Mouse (Mus musculus) c-Kit-positive CD71-negative TER-119-negative erythroid progenitor cells, embryonic 14.5 days (primary cell): ENCODE data around the gene Cdc123.
"Not testable (repeated sequence)": the region's sequence is repeated elsewhere in the genome, so short reads cannot be mapped to it uniquely, and the experiment has no call there.

Source experiments
- DNase-seq: peaks from one replicate; pipeline ENCODE4 v3.0.0-alpha.2; 2013; ENCODE audit warnings: low read depth

Cdc123 gene

DNA sequence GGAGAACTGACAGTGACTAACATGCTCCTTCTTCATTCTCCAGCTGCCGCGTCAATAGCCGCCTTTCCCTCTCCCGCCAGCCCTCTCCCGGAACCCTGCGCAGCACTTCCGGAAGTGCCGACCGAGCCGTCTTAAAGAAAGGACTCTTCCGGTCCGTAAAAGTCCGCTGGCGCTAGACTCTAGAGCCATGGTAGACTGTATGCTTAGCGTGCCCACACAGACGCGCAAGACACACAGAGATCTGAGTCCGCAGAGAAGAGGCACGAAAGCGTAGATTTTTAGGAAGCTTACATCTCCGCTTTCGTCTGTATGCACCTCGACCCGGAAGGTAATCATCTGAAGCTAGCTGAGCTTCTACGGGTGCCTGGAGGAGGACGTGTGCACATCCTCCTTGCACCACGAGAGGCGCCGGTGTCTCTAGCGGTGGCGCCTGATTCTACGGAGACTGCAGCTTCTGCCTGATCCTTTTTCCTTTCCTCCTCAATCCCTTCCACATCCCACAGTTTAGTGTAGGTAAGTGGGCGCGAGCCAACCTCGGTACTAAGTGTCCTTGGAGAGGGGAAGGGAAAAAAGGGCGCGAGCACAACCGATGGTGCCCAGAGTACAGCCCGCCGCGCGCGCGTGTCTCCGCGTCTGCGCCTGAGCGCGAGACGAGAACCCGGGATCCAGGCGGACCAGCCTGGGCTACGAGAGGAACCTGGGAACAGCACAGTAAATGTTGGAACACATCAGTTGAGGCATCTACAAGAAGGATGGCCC, at the start of gene Cdc123, which contains the start of gene Nudt5:
Cdc123 (minus strand) TSS at position 292 of the 759 bp plus-strand sequence.
Nudt5 (plus strand) TSS at position 147 of the 759 bp plus-strand sequence.
- peak; percentile 79 for DNase-seq

- DNase-seq = no peak
Measured at GRCm38 (mm10) chr2:5894296-5894695, 49.3 kb upstream of the Cdc123 start.

GRCm38 (mm10) chr2:5889412-5889811, 44.4 kb upstream of the Cdc123 start:
- DNase-seq = no peak

GRCm38 (mm10) chr2:5888865-5889264, 43.9 kb upstream of the Cdc123 start:
- no peak for DNase-seq

DNA sequence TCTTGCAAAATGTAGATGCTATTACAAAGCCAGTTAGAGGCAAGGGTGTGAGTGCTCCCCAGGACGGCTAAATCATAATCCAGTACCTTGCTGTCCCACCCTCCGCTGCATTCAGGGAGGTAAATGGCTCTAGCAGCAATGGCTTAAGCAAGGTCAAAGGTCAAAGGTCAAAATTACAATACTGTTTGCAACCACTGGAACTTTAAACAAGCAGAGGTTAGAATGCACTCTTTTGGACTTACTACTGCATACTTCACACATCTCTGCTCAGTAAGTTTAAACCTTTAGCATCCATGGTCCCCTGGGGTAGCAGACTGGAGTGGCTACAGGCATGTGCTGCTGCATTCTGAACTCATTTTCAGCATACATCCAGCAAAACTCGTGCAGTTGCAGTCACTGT, 32.5 kb upstream of the Cdc123 start:
- DNase-seq = no peak

GRCm38 (mm10) chr2:5869746-5870145, 24.8 kb upstream of the Cdc123 start:
- DNase-seq = no peak

GRCm38 (mm10) chr2:5867681-5868080, 22.7 kb upstream of the Cdc123 start:
- DNase-seq = no peak

GRCm38 (mm10) chr2:5862834-5863233, 17.9 kb upstream of the Cdc123 start, which contains the start of gene Gm13199:
Gene Gm13199 (minus strand): TSS chr2:5862934.
- no peak for DNase-seq

DNA sequence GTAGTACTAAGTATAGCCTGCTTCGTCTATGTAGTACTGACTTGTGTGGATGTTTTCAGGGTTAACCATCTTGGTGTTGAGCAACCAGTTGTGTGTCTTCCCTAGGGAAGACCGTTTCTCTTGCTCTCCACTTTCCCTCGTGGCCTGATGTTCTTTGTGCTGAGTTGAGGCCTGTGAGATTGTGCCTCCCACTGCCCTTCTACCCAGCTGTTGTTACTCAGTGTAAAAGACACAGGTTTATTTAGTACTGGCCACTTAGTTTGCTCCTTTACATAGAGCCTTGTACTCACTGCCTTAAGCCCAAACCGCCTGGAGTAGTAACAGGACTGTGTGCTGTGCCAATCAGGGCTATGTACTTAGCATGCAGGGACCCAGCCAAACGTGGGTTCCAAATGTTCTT, 6.9 kb upstream of the Cdc123 start:
- no peak for DNase-seq

DNA sequence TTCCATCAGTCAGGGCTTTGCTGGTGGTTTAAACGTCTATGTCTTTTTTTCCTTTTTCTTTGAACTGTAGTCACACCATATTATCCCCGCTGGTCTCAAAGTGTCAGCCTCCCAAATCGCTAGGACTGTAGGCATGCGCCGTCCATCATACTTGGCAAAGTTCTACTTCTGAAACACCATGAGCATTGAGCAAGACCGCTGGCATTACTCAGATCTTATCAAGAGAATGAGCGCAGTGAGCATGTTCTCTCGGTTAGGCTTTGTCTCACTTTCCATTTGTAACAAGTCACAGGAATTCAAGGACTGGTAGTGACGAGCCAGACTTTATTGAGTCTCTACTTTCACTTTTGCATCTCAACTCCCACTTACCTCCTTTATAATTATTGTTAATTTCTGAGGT, 6.2 kb upstream of the Cdc123 start:
- DNase-seq = no peak

- DNase-seq = no peak
Measured at GRCm38 (mm10) chr2:5845826-5846225, 862 bp upstream of the Cdc123 start.

- peak; percentile 4 for DNase-seq
Measured at GRCm38 (mm10) chr2:5844181-5844872, 637 bp downstream of the Cdc123 start.

GRCm38 (mm10) chr2:5840815-5841214, 4.1 kb downstream of the Cdc123 start:
- no peak for DNase-seq

DNA sequence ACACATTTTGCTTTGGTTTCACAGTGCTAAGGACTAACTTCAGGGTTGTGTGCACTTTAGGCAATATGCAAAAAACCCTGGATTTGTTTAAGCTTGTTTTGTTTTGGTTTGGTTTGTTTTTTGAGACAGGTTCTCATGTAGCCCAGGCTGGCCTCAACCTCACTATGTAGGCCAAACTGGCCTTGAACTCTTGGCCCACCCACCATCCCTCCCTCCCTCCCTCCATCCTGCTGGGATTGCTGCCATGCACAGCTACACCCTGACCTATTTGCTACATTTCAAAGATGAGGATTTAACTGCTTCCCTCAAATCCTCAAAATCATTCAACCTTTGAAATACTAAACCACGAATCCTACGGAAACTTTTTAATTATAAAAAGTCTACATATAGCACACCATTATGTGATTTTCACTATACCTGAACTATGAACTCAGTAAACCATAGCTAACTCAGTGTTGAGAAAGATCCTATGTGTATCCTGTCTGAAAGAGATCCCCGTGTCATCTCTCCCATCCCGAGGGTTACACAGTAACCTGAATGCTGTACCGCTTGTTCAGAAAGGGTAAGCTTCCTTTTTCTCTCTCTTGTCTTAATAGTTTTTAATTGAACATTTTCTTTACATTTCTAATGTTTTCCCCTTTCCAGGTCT, 19.6 kb downstream of the Cdc123 start:
- DNase-seq = no peak

DNA sequence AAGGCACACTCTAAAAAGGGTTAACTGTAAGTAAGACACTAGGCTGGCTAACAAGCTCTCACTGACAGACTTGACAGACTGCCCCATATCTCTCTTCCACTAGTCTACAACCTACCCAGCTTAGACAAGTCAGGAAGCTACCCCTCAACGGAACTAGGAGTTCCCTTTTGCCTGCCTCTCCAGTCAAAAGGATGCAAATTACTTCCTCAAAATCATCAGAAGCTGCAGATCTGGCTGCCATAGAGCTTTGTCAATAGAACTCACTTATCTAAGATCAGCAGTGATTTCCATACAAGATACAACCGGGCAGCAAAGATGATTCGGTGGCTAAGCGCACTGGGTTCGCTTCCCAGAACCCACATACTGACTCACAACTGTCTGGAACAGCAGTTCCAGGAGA, 20.3 kb downstream of the Cdc123 start:
- no peak for DNase-seq

- no peak for DNase-seq
Measured at GRCm38 (mm10) chr2:5824213-5824612, 20.8 kb downstream of the Cdc123 start.

DNA sequence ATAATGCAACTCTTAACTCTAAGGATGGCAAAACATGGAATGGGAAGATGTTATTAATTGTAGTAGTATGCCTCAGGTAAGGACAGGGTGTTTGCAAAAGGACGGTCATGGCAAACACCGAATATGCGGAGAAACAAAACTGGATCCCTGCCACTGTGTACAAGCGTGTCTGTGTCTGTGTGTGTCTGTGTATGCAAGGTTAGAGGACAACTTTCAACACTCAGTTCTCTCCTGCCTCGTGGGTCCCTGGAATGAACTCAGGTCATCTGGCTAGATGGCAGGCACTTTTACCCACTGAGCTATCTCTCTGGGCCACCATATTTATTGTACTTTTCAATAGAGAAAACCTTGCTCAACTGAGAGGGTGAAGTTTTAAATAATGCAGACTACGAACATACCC, 22.5 kb downstream of the Cdc123 start:
- DNase-seq = no peak

- no peak for DNase-seq
Measured at GRCm38 (mm10) chr2:5821264-5821663, 23.7 kb downstream of the Cdc123 start.

DNA sequence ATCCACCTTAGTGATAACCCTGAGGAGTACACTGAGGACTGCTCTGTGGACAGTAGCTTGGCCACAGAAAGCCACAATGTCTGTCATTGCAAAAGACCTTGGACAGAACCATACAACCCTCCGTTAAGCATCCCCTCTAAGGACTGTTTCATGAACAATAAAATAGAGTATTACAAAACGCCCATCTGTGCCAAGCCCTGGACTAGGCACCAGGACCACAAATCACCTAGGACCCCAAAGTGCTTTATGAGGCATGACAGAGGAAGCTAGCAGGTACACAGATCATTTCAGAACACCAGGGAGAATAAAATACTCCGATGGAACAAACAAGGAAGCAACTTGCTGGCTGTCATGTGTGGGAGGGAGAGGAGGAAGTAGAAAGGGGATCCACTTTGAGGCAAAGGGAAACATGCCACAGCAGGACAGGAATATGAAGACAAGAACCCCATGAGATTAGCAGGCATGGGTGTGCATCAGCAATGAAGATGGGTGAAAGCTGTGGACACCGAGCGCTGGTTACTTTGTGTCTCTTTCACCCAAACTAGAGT, 33.7 kb downstream of the Cdc123 start:
- DNase-seq = no peak

GRCm38 (mm10) chr2:5810036-5810718, 34.8 kb downstream of the Cdc123 start:
- DNase-seq = no peak

DNA sequence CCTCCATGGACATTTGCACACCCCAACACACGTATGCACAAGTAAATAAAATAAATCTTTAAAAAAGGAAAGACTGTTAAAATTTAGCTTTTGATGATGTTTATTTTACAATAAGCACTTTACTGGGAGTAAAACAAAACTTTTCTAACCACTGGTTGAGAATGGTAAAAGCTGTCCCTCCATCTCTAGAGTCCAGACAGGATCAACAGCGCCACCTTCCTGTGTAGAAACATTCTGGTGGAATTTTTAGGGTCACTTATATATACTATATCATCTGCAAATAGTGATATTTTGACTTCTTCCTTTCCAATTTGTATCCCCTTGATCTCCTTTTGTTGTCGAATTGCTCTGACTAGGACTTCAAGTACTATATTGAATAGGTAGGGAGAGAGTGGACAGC, 38.8 kb downstream of the Cdc123 start:
- not testable (repeated sequence) for DNase-seq

GRCm38 (mm10) chr2:5805228-5805627, 39.7 kb downstream of the Cdc123 start:
- DNase-seq = no peak
